ENCODE assay signal across 8 mouse cellular contexts in genomic region chr16:64771431-64771818, GRCm38 (mm10). TPM values are rescaled to one million over a fixed set of nuclear protein-coding genes. Genes with fewer than 3 reads are reported as not detected.
A peak's percentile ranks its signal among the peaks of the same experiment; 100 is the strongest.
DNase-seq lines count a peak whose midpoint lies in the region; ATAC-seq and TF ChIP-seq lines count a peak whose summit lies in the region.

No protein-coding gene starts in this region.

- no peak; the same call in 1 of the 2 replicates for ATAC-seq in forebrain, embryonic 15.5 days (replicated peaks)
- ATAC-seq in liver, embryonic 15.5 days (ENCODE audit: insufficient read depth), result no peak

- intact Hi-C loops in gastrocnemius, adult 2 months (cut with DNase I), result no loop called here

- TF ChIP-seq CTCF in gastrocnemius, adult 2 months (IDR thresholded peaks at IDR 0.05), result no peak
- TF ChIP-seq CTCF in ES-Bruce4 (IDR thresholded peaks at IDR 0.05; ENCODE audit: low read depth, low read length), result no peak

- WGBS in forebrain, embryonic 15.5 days, result 86% methylated on average over 2 of the region's 2 CpGs
- 81% methylated on average over 2 of the region's 2 CpGs for WGBS in liver, embryonic 15.5 days (ENCODE audit: insufficient replicate concordance)

- DNase-seq in gastrocnemius, adult 2 months, result no peak
- no peak for DNase-seq in gastrocnemius, postnatal 4 days (ENCODE audit: low spot score in 2 of 2)
- no peak for DNase-seq in retina, postnatal 1 day
- no peak for DNase-seq in layer of hippocampus, postnatal 36 days
- DNase-seq in ovary, postnatal 14 days (ENCODE audit: low spot score), result no peak

- H3K36me3 ChIP-seq in ES-Bruce4 (ENCODE audit: control insufficient read depth, insufficient read depth, low read length, poor library complexity, severe bottlenecking), result peaks cover 6% of the 10 kb centered on the region
- peaks cover 4% of the 10 kb centered on the region; the same call in 1 of the 2 replicates for H3K36me3 ChIP-seq in forebrain, embryonic 15.5 days
- peaks cover 9% of the 10 kb centered on the region for H3K36me3 ChIP-seq in liver, embryonic 15.5 days (replicated peaks)

- H3K27ac ChIP-seq in gastrocnemius, adult 2 months, result peak overlapping the region; percentile 94
- H3K27ac ChIP-seq in ES-Bruce4 (ENCODE audit: insufficient read depth, low read length), result no peak overlapping the region
- H3K27ac ChIP-seq in forebrain, embryonic 15.5 days (replicated peaks), result peak overlapping the region; percentile 88; the same call in 1 of the 2 replicates
- H3K27ac ChIP-seq in liver, embryonic 15.5 days (replicated peaks), result no peak overlapping the region

- no peaks in the 10 kb centered on the region for H3K9me3 ChIP-seq in ES-Bruce4 (replicated peaks; ENCODE audit: control insufficient read depth, insufficient read depth, low read length, poor library complexity, severe bottlenecking)
- H3K9me3 ChIP-seq in forebrain, embryonic 15.5 days, result no peaks in the 10 kb centered on the region
- no peaks in the 10 kb centered on the region for H3K9me3 ChIP-seq in liver, embryonic 15.5 days (replicated peaks)

- peak overlapping the region; percentile 94 for H3K4me3 ChIP-seq in gastrocnemius, adult 2 months
- peak overlapping the region; percentile 23; the same call in 1 of the 2 replicates for H3K4me3 ChIP-seq in ES-Bruce4 (ENCODE audit: low read depth, low read length)
- peak overlapping the region; percentile 97 for H3K4me3 ChIP-seq in forebrain, embryonic 15.5 days
- peak overlapping the region; percentile 67 for H3K4me3 ChIP-seq in liver, embryonic 15.5 days (replicated peaks)

- peaks cover 1% of the 10 kb centered on the region for H3K4me1 ChIP-seq in ES-Bruce4 (ENCODE audit: control insufficient read depth, insufficient read depth, low read length)
- peaks cover 18% of the 10 kb centered on the region for H3K4me1 ChIP-seq in forebrain, embryonic 15.5 days
- peaks cover 9% of the 10 kb centered on the region for H3K4me1 ChIP-seq in liver, embryonic 15.5 days (replicated peaks)

- peak overlapping the region; percentile 47 for H3K4me2 ChIP-seq in forebrain, embryonic 15.5 days (replicated peaks)
- peak overlapping the region; percentile 73 for H3K4me2 ChIP-seq in liver, embryonic 15.5 days

- H3K9ac ChIP-seq in ES-Bruce4 (ENCODE audit: low read depth, poor library complexity, severe bottlenecking), result peak overlapping the region; percentile 74
- 0 out of 2 replicates have a peak overlapping the region, but pooled peaks have one; percentile 89 for H3K9ac ChIP-seq in forebrain, embryonic 15.5 days (replicated peaks)
- no peak overlapping the region; the same call in 1 of the 2 replicates for H3K9ac ChIP-seq in liver, embryonic 15.5 days

- TF ChIP-seq EP300 in ES-Bruce4 (IDR thresholded peaks at IDR 0.05; ENCODE audit: insufficient read depth, low read depth, low read length), result no peak

- no peaks in the 10 kb centered on the region for H3K27me3 ChIP-seq in ES-Bruce4 (ENCODE audit: control insufficient read depth, insufficient read depth, low read length, poor library complexity, severe bottlenecking)
- no peaks in the 10 kb centered on the region for H3K27me3 ChIP-seq in forebrain, embryonic 15.5 days
- H3K27me3 ChIP-seq in liver, embryonic 15.5 days, result no peaks in the 10 kb centered on the region

- no peak for TF ChIP-seq POLR2A in ES-Bruce4 (IDR thresholded peaks at IDR 0.05; ENCODE audit: insufficient read depth, low read length)

RNA-seq across cellular contexts. Expression of gene 4930453N24Rik, which starts 0.5 kb away (rescaled TPM):
- 10 to 100 TPM; 52.9 to 55.0 TPM for total RNA-seq in gastrocnemius, adult 2 months (2021)
- total RNA-seq in gastrocnemius, postnatal 4 days (2021), result 10 to 100 TPM; 22.1 to 26.9 TPM
- 28.6 and 30.0 TPM in 2 replicates for polyA plus RNA-seq in ES-Bruce4 (2011; ENCODE audit: insufficient read depth, insufficient read length, low read depth, missing spikeins)
- 22.0 and 23.8 TPM in 2 replicates for polyA plus RNA-seq in forebrain, embryonic 15.5 days (2015; fragmentation: Nextera tagmentation; extraction: Ambion mirVana)
- 7.5 and 8.2 TPM in 2 replicates for polyA plus RNA-seq in liver, embryonic 15.5 days (2015; fragmentation: Nextera tagmentation; extraction: Ambion mirVana)
- 10 to 100 TPM; 21.3 to 23.9 TPM for total RNA-seq in layer of hippocampus, postnatal 36 days (2021)

Comparison
In these comparisons a context has a peak if more than half of its experiments do, and no peak if none do; other contexts are left out.
1. H3K27ac ChIP-seq: peak in gastrocnemius, adult 2 months (single experiment) and forebrain, embryonic 15.5 days (single experiment); none in ES-Bruce4 (single experiment) and liver, embryonic 15.5 days (single experiment).
2. H3K4me3 ChIP-seq: peak in every context shown above with its lines; median percentile 97 in forebrain, embryonic 15.5 days; 94 in gastrocnemius, adult 2 months; 67 in liver, embryonic 15.5 days; 23 in ES-Bruce4.